Mouse (Mus musculus): ENCODE results near the gene Zfp174. TPM values are rescaled to one million over a fixed set of nuclear protein-coding genes. Genes with fewer than 3 reads are reported as not detected.

Zfp174 gene
- polyA plus RNA-seq, 1 experiment from 2014 or later, result 1.1 TPM

GRCm38 (mm10) chr16:3859254-3859653 lies 12.2 kb downstream of the Zfp174 start:
- no peak for ATAC-seq (ENCODE audit: insufficient read depth, low FRiP score, low TSS enrichment)
- H3K4me1 ChIP-seq (ENCODE audit: control insufficient read depth, insufficient read depth, low read length), result no peaks in the 10 kb centered on the region
- WGBS, result 93% methylated on average over 4 of the region's 4 CpGs
- H3K27me3 ChIP-seq (ENCODE audit: control insufficient read depth, insufficient read depth, low read length), result no peaks in the 10 kb centered on the region
- H3K27ac ChIP-seq (ENCODE audit: low read depth, low read length), result no peak overlapping the region
- no peak overlapping the region for H3K4me3 ChIP-seq (ENCODE audit: low read depth, low read length)
- H3K4me2 ChIP-seq (ENCODE audit: low read depth), result no peak overlapping the region
- no peak for DNase-seq (ENCODE audit: low spot score)
- no peaks in the 10 kb centered on the region for H3K36me3 ChIP-seq (ENCODE audit: control insufficient read depth, insufficient read depth, low read length)
- no peak overlapping the region for H3K9ac ChIP-seq (ENCODE audit: low read length)
- no peaks in the 10 kb centered on the region for H3K9me3 ChIP-seq (ENCODE audit: control insufficient read depth, low read length)

- DNase-seq (ENCODE audit: low spot score) (no peak), ATAC-seq (ENCODE audit: insufficient read depth, low FRiP score, low TSS enrichment) (0 out of 2 replicates have a peak, but pooled peaks have one; percentile 1)
- no peak overlapping the region for H3K27ac ChIP-seq (ENCODE audit: low read depth, low read length)
- no peaks in the 10 kb centered on the region for H3K27me3 ChIP-seq (ENCODE audit: control insufficient read depth, insufficient read depth, low read length)
- 2% methylated on average over 16 of the region's 16 CpGs for whole genome bisulfite sequencing
- H3K36me3 ChIP-seq (ENCODE audit: control insufficient read depth, insufficient read depth, low read length), result peaks cover 2% of the 10 kb centered on the region; the same call in 1 of the 2 replicates
- peak overlapping the region; percentile 20 for H3K9ac ChIP-seq (ENCODE audit: low read length)
- H3K4me2 ChIP-seq (ENCODE audit: low read depth), result peak overlapping the region; percentile 73
- no peaks in the 10 kb centered on the region for H3K9me3 ChIP-seq (ENCODE audit: control insufficient read depth, low read length)
- H3K4me1 ChIP-seq (ENCODE audit: control insufficient read depth, insufficient read depth, low read length), result peaks cover 3% of the 10 kb centered on the region; the same call in 1 of the 2 replicates
- peak overlapping the region; percentile 52 for H3K4me3 ChIP-seq (ENCODE audit: low read depth, low read length)
Observed at GRCm38 (mm10) chr16:3871815-3872214, 24.7 kb downstream of the Zfp174 start.

GRCm38 (mm10) chr16:3872216-3873047 lies 25.4 kb downstream of the Zfp174 start, which contains the start of gene Naa60:
Gene Naa60 (plus strand): TSS chr16:3872375.
- Histone ChIP-seq H3K27me3 (ENCODE audit: control insufficient read depth, insufficient read depth, low read length) (no peaks in the 10 kb centered on the region), H3K4me3 (ENCODE audit: low read depth, low read length) (peak within 1 kb of the TSS; percentile 52), H3K4me1 (ENCODE audit: control insufficient read depth, insufficient read depth, low read length) (peaks cover 3% of the 10 kb centered on the region; the same call in 1 of the 2 replicates), H3K36me3 (ENCODE audit: control insufficient read depth, insufficient read depth, low read length) (peaks cover 2% of the 10 kb centered on the region; the same call in 1 of the 2 replicates), H3K9ac (ENCODE audit: low read length) (peak within 1 kb of the TSS; percentile 20), H3K9me3 (ENCODE audit: control insufficient read depth, low read length) (no peaks in the 10 kb centered on the region), H3K27ac (ENCODE audit: low read depth, low read length) (no peak within 1 kb of the TSS), H3K4me2 (ENCODE audit: low read depth) (peak within 1 kb of the TSS; percentile 73)
- DNase-seq (ENCODE audit: low spot score) (peak; percentile 91), ATAC-seq (ENCODE audit: insufficient read depth, low FRiP score, low TSS enrichment) (peak; percentile 98)
- WGBS, result 6% methylated on average over 47 of the region's 47 CpGs

GRCm38 (mm10) chr16:3876346-3876745 lies 29.3 kb downstream of the Zfp174 start:
- Histone ChIP-seq H3K27me3 (ENCODE audit: control insufficient read depth, insufficient read depth, low read length) (no peaks in the 10 kb centered on the region), H3K9me3 (ENCODE audit: control insufficient read depth, low read length) (no peaks in the 10 kb centered on the region), H3K4me2 (ENCODE audit: low read depth) (no peak overlapping the region), H3K9ac (ENCODE audit: low read length) (no peak overlapping the region), H3K4me1 (ENCODE audit: control insufficient read depth, insufficient read depth, low read length) (peaks cover 3% of the 10 kb centered on the region; the same call in 1 of the 2 replicates), H3K27ac (ENCODE audit: low read depth, low read length) (no peak overlapping the region), H3K36me3 (ENCODE audit: control insufficient read depth, insufficient read depth, low read length) (peaks cover 4% of the 10 kb centered on the region; the same call in 1 of the 2 replicates), H3K4me3 (ENCODE audit: low read depth, low read length) (no peak overlapping the region)
- ATAC-seq (ENCODE audit: insufficient read depth, low FRiP score, low TSS enrichment), result no peak
- no peak for DNase-seq (ENCODE audit: low spot score)
- 91% methylated on average over 4 of the region's 4 CpGs for WGBS

- H3K27ac ChIP-seq (ENCODE audit: low read depth, low read length), result peak within 1 kb of the TSS; percentile 90
- peaks cover 5% of the 10 kb centered on the region for H3K4me1 ChIP-seq (ENCODE audit: control insufficient read depth, insufficient read depth, low read length)
- ATAC-seq (ENCODE audit: insufficient read depth, low FRiP score, low TSS enrichment) (peak; percentile 99), DNase-seq (ENCODE audit: low spot score) (peak; percentile 96)
- H3K4me3 ChIP-seq (ENCODE audit: low read depth, low read length), result peak within 1 kb of the TSS; percentile 90
- under 1% methylated on average over 77 of the region's 88 CpGs for WGBS
- no peaks in the 10 kb centered on the region for H3K9me3 ChIP-seq (ENCODE audit: control insufficient read depth, low read length)
- H3K27me3 ChIP-seq (ENCODE audit: control insufficient read depth, insufficient read depth, low read length), result no peaks in the 10 kb centered on the region
- H3K9ac ChIP-seq (ENCODE audit: low read length), result peak within 1 kb of the TSS; percentile 84
- 0 out of 2 replicates have a peak, but pooled peaks cover under 1% of the 10 kb centered on the region for H3K36me3 ChIP-seq (ENCODE audit: control insufficient read depth, insufficient read depth, low read length)
- peak within 1 kb of the TSS; percentile 73 for H3K4me2 ChIP-seq (ENCODE audit: low read depth)
Observed at GRCm38 (mm10) chr16:3884201-3885064, 37.4 kb downstream of the Zfp174 start, which contains the start of the genes Zfp597 and Gm20695. Gene Zfp597 (minus strand): TSS chr16:3884561. Gene Gm20695 (plus strand): TSS chr16:3884648.

- H3K4me3 ChIP-seq (ENCODE audit: low read depth, low read length), result peak overlapping the region; percentile 90
- H3K9me3 ChIP-seq (ENCODE audit: control insufficient read depth, low read length), result no peaks in the 10 kb centered on the region
- WGBS, result 3% methylated on average over 10 of the region's 10 CpGs
- ATAC-seq (ENCODE audit: insufficient read depth, low FRiP score, low TSS enrichment) (no peak; the same call in 1 of the 2 replicates), DNase-seq (ENCODE audit: low spot score) (peak; percentile 15)
- no peak overlapping the region for H3K27ac ChIP-seq (ENCODE audit: low read depth, low read length)
- H3K9ac ChIP-seq (ENCODE audit: low read length), result peak overlapping the region; percentile 84
- H3K4me1 ChIP-seq (ENCODE audit: control insufficient read depth, insufficient read depth, low read length), result peaks cover 5% of the 10 kb centered on the region
- H3K36me3 ChIP-seq (ENCODE audit: control insufficient read depth, insufficient read depth, low read length), result no peaks in the 10 kb centered on the region
- H3K4me2 ChIP-seq (ENCODE audit: low read depth), result peak overlapping the region; percentile 73
- no peaks in the 10 kb centered on the region for H3K27me3 ChIP-seq (ENCODE audit: control insufficient read depth, insufficient read depth, low read length)
Observed at GRCm38 (mm10) chr16:3885065-3885670, 38.1 kb downstream of the Zfp174 start.

- DNase-seq (ENCODE audit: low spot score) (no peak), ATAC-seq (ENCODE audit: insufficient read depth, low FRiP score, low TSS enrichment) (no peak)
- no peak overlapping the region for H3K4me3 ChIP-seq (ENCODE audit: low read depth, low read length)
- no peaks in the 10 kb centered on the region for H3K9me3 ChIP-seq (ENCODE audit: control insufficient read depth, low read length)
- H3K9ac ChIP-seq (ENCODE audit: low read length), result no peak overlapping the region
- H3K27me3 ChIP-seq (ENCODE audit: control insufficient read depth, insufficient read depth, low read length), result no peaks in the 10 kb centered on the region
- 97% methylated on average over 14 of the region's 14 CpGs for WGBS
- H3K36me3 ChIP-seq (ENCODE audit: control insufficient read depth, insufficient read depth, low read length), result no peaks in the 10 kb centered on the region
- no peaks in the 10 kb centered on the region for H3K4me1 ChIP-seq (ENCODE audit: control insufficient read depth, insufficient read depth, low read length)
- H3K4me2 ChIP-seq (ENCODE audit: low read depth), result no peak overlapping the region
- no peak overlapping the region for H3K27ac ChIP-seq (ENCODE audit: low read depth, low read length)
Observed at GRCm38 (mm10) chr16:3891621-3892295, 44.7 kb downstream of the Zfp174 start.

- Histone ChIP-seq H3K27me3 (ENCODE audit: control insufficient read depth, insufficient read depth, low read length) (no peaks in the 10 kb centered on the region), H3K9me3 (ENCODE audit: control insufficient read depth, low read length) (no peaks in the 10 kb centered on the region), H3K4me1 (ENCODE audit: control insufficient read depth, insufficient read depth, low read length) (no peaks in the 10 kb centered on the region), H3K4me3 (ENCODE audit: low read depth, low read length) (no peak overlapping the region), H3K9ac (ENCODE audit: low read length) (no peak overlapping the region), H3K27ac (ENCODE audit: low read depth, low read length) (no peak overlapping the region), H3K36me3 (ENCODE audit: control insufficient read depth, insufficient read depth, low read length) (no peaks in the 10 kb centered on the region), H3K4me2 (ENCODE audit: low read depth) (no peak overlapping the region)
- no peak for DNase-seq (ENCODE audit: low spot score)
- ATAC-seq (ENCODE audit: insufficient read depth, low FRiP score, low TSS enrichment), result no peak
- WGBS, result 80% methylated on average over 3 of the region's 3 CpGs
Observed at GRCm38 (mm10) chr16:3893739-3894138, 46.7 kb downstream of the Zfp174 start.
